Mouse (Mus musculus) skeletal muscle tissue, postnatal 0 days (tissue): ENCODE data around the gene Kit. TPM values are rescaled to one million over a fixed set of nuclear protein-coding genes. Genes with fewer than 3 reads are reported as not detected.

Source experiments
- polyA plus RNA-seq: library from polyadenylated mRNA; unstranded; fragments of >200 nt; fragmentation: Nextera tagmentation; extraction: Ambion mirVana; gene quantifications from 2 replicates; pipeline ENCODE4 v1.2.1, GENCODE M21; 2015

Kit gene
- polyA plus RNA-seq = 7.2 and 8.2 TPM in 2 replicates

DNA sequence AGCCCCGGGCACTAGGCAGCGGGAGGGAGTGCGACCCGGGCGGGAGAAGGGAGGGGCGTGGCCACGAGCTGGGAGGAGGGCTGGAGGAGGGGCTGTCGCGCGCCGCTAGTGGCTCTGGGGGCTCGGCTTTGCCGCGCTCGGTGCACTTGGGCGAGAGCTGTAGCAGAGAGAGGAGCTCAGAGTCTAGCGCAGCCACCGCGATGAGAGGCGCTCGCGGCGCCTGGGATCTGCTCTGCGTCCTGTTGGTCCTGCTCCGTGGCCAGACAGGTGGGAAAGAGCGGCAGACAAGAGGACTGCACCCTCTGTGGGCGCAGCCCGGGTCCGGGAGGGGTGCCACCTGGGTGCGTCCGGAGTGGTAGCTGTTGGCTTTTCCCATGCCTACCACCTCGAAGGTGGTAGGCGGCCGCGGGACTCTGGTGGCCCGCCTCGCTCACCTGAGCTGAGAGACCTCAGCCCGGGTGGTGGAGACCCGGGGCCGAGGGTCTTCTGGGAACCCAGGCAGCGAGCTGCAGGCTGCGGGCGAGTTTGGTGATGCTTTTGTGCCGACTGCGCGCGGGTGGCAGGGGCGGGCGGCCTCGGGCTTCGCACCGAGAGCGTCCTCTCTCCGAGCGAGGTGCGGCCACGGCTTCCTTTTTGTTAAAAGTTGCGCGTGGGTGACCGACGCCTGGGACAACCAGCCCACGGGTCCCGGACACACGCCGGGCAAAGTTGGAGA lies at the start of gene Kit:
Kit (plus strand) TSS at position 65 of the 715 bp plus-strand sequence.

